In the genomic region with DNA sequence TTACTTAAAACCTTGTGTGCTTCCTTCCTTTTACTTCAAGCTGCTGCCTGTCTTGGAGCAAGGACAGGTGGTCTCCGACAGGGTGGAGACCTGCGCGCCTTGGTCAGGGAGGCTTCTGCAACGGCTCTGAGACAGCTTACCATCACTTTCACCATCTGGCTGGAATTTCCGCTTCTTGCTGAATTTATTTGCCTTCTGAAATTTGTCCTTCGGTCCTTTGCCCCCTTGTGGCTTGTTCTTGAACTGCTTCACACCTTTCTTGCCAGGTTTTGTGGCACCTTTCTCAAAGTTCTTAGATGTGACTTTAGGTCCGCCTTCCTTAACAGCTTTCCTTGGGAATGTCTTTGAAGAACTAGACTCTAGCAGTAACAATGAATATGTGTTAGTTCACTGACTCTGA, we compare ENCODE assay signal across 10 mouse cellular contexts. TPM values are rescaled to one million over a fixed set of nuclear protein-coding genes. Genes with fewer than 3 reads are reported as not detected.
DNase-seq lines count a peak whose midpoint lies in the region; TF ChIP-seq lines count a peak whose summit lies in the region.
"Had no signal": no experiment of that assay in that cellular context is flagged by ENCODE, and none has a peak within 500 bp of the region (broad histone marks: within the 10 kb centered on the region; RNA-seq: fewer than 3 reads in every experiment).

No protein-coding gene starts in this region.

- H3K4me3 ChIP-seq in heart, adult 2 months = no peak overlapping the region
- no peak overlapping the region for H3K4me3 ChIP-seq in heart, embryonic 10.5 days
- H3K4me3 ChIP-seq: hindbrain, embryonic 15.5 days; neural tube, embryonic 13.5 days had no signal

- no peaks in the 10 kb centered on the region; the same call in 1 of the 2 replicates for H3K79me2 ChIP-seq in heart, adult 2 months (replicated peaks; ENCODE audit: control insufficient read depth, insufficient read depth, low read length)

- no peak for TF ChIP-seq EP300 in heart, adult 2 months (IDR thresholded peaks at IDR 0.05; ENCODE audit: insufficient read depth, low read depth, low read length)

- intact Hi-C loops in heart, adult 2 months (cut with DNase I) = loop anchor here (5.0 kb wide), 2 partner anchors 693 to 708 kb away; no protein-coding TSS in a partner anchor

- no peaks in the 10 kb centered on the region for H3K9me3 ChIP-seq in heart, embryonic 10.5 days
- H3K9me3 ChIP-seq: hindbrain, embryonic 15.5 days; neural tube, embryonic 13.5 days had no signal

- no peak overlapping the region for H3K27ac ChIP-seq in heart, adult 2 months
- H3K27ac ChIP-seq in heart, embryonic 10.5 days = no peak overlapping the region
- H3K27ac ChIP-seq: hindbrain, embryonic 15.5 days; neural tube, embryonic 13.5 days had no signal

- no peaks in the 10 kb centered on the region; the same call in 1 of the 2 replicates for H3K4me1 ChIP-seq in heart, adult 2 months (ENCODE audit: control insufficient read depth, insufficient read depth, low read length)
- peaks cover 9% of the 10 kb centered on the region for H3K4me1 ChIP-seq in heart, embryonic 10.5 days

- TF ChIP-seq CTCF in heart, adult 2 months (IDR thresholded peaks at IDR 0.05) = peak; percentile 74

- no peaks in the 10 kb centered on the region for H3K27me3 ChIP-seq in heart, adult 2 months (ENCODE audit: control insufficient read depth, insufficient read depth, low read length)
- no peaks in the 10 kb centered on the region for H3K27me3 ChIP-seq in heart, embryonic 10.5 days (ENCODE audit: insufficient read depth, poor library complexity, severe bottlenecking)
- H3K27me3 ChIP-seq: hindbrain, embryonic 15.5 days; neural tube, embryonic 13.5 days had no signal

- WGBS in heart, adult 2 months = 68% methylated on average over 7 of the region's 7 CpGs
- 87% methylated on average over 7 of the region's 7 CpGs for WGBS in heart, embryonic 10.5 days

- no peak overlapping the region for H3K9ac ChIP-seq in heart, adult 2 months (ENCODE audit: low read depth, low read length)
- H3K9ac ChIP-seq: hindbrain, embryonic 15.5 days; neural tube, embryonic 13.5 days had no signal

- DNase-seq in heart, adult 2 months = peak in 1 of 2 experiments; percentile 20
- no peak for DNase-seq in heart, embryonic 10.5 days (ENCODE audit: low spot score)
- DNase-seq in testis, postnatal 10 days (ENCODE audit: low spot score) = peak; percentile 68
- DNase-seq in testis, postnatal 14 days (ENCODE audit: low spot score) = no peak
- DNase-seq in cerebellum, adult 11-12 months = peak; percentile 42
- peak; percentile 75 for DNase-seq in induced T-regulatory cell, adult 2 months (ENCODE audit: low read depth)
- peak; percentile 29 to 64 for DNase-seq in lung, postnatal 4 days
- no peak for DNase-seq in Muller cell, postnatal 12 days (ENCODE audit: inconsistent ontology term)

- H3K36me3 ChIP-seq in heart, adult 2 months (ENCODE audit: control insufficient read depth, insufficient read depth, low read length) = no peaks in the 10 kb centered on the region
- peaks cover 51% of the 10 kb centered on the region for H3K36me3 ChIP-seq in heart, embryonic 10.5 days

- no peak for TF ChIP-seq POLR2A in heart, adult 2 months (IDR thresholded peaks at IDR 0.05; ENCODE audit: insufficient read depth, low read depth, low read length)

RNA-seq across cellular contexts. Expression of a gene that starts 4.0 kb away (rescaled TPM):
- 10 to 100 TPM; 30.9 to 33.7 TPM for total RNA-seq in heart, adult 2 months (2021)
- polyA plus RNA-seq in heart, adult 2 months (2012; rRNA removed) = 18.6 and 22.7 TPM in 2 replicates
- 67.2 and 82.3 TPM in 2 replicates for polyA plus RNA-seq in heart, embryonic 10.5 days (2016; fragmentation: Nextera tagmentation; extraction: Ambion mirVana)

Comparison
In these comparisons a context has a peak if more than half of its experiments do, and no peak if none do; other contexts are left out.
1. DNase-seq: peak in testis, postnatal 10 days (single experiment), cerebellum, adult 11-12 months (single experiment), induced T-regulatory cell, adult 2 months (single experiment) and lung, postnatal 4 days (2 of 2); none in heart, embryonic 10.5 days (single experiment), testis, postnatal 14 days (single experiment) and Muller cell, postnatal 12 days (single experiment).